Mouse (Mus musculus) ES-Bruce4 (cell line): Measurements from ENCODE around the gene Gm13697.

ENCODE experiments used
- CTCF ChIP-seq: IDR thresholded peaks from one replicate; pipeline ENCODE4 v1.8.1; 2011; ENCODE audit warnings: low read depth, low read length
- EP300 ChIP-seq: IDR thresholded peaks from 2 replicates; pipeline ENCODE4 v1.6.1; 2011; ENCODE audit warnings: low read depth, low read length; ENCODE audit not compliant: insufficient read depth

DNA sequence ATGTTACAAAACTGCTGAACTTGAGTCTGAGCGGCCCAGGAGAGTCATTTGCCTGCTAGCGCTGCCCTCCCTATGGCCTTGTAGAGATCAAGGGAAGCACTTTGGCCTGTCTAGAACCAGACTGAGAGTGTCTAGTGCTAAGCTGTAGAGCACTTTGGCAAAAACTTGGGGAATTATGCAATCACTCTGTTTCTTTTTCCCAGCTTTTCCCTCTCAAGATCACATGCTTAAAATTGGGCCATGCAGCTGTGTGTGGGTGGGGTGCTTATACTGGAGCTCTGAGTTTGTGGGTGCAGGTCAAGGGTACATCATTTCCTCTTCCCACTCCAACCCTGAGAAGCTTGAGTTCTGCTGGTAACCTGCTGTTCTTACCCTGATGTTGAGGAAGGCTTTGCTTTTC is 38.4 kb downstream of the Gm13697 start:
- TF ChIP-seq EP300 (no peak), CTCF (no peak)
